Mouse (Mus musculus) heart, embryonic 11.5 days (tissue): ENCODE data around the gene Lcp1. TPM values are rescaled to one million over a fixed set of nuclear protein-coding genes. Genes with fewer than 3 reads are reported as not detected.

Experiments used
- ATAC-seq: fragments of 200-750 bp; cut with Nextera tagmentation; replicated peaks from 2 replicates; pipeline ENCODE4 v1.8.0; 2017; ENCODE audit warnings: moderate library complexity; ENCODE audit not compliant: insufficient number of reproducible peaks, low FRiP score, low TSS enrichment
- H3K27ac ChIP-seq: fragments of 300-500 bp; sonication (generic); 2 replicates; pipeline ENCODE4 v1.5.1; 2014; ENCODE audit warnings: mild to moderate bottlenecking, low read depth, low read length
- H3K27me3 ChIP-seq: fragments of 300-500 bp; sonication (generic); 2 replicates; pipeline ENCODE4 v1.6.1; 2014; ENCODE audit warnings: mild to moderate bottlenecking, low read length, mixed read lengths; ENCODE audit not compliant: control insufficient read depth, insufficient read depth
- H3K36me3 ChIP-seq: fragments of 300-500 bp; sonication (generic); 2 replicates; pipeline ENCODE4 v1.6.1; 2014; ENCODE audit warnings: mild to moderate bottlenecking, low read length, moderate library complexity, mixed read lengths; ENCODE audit not compliant: control insufficient read depth, insufficient read depth
- H3K4me1 ChIP-seq: fragments of 300-500 bp; sonication (generic); 2 replicates; pipeline ENCODE4 v1.6.1; 2014; ENCODE audit warnings: low read length; ENCODE audit not compliant: control insufficient read depth, insufficient read depth
- H3K4me2 ChIP-seq: fragments of 300-500 bp; sonication (generic); 2 replicates; pipeline ENCODE4 v1.6.1; 2014; ENCODE audit warnings: mild to moderate bottlenecking, moderate library complexity
- H3K4me3 ChIP-seq: fragments of 300-500 bp; sonication (generic); 2 replicates; pipeline ENCODE4 v1.5.1; 2014; ENCODE audit warnings: low read depth, low read length
- H3K9ac ChIP-seq: fragments of 300-500 bp; sonication (generic); 2 replicates; pipeline ENCODE4 v1.6.1; 2014; ENCODE audit warnings: mild to moderate bottlenecking, low read depth, low read length, moderate library complexity
- H3K9me3 ChIP-seq: fragments of 300-500 bp; sonication (generic); replicated peaks from 2 replicates; pipeline ENCODE4 v1.6.1; 2016; ENCODE audit warnings: low read length; ENCODE audit not compliant: control insufficient read depth
- WGBS: fragments of 180-500 bp; shearing (Covaris S2); extraction: QIAGEN DNeasy Blood & Tissue Kit; methylation state at CpG from one replicate; pipeline ENCODE4 v1.1.7; 2014; ENCODE audit not compliant: insufficient replicate concordance; 5-methylcytosine and 5-hydroxymethylcytosine counted together
- polyA plus RNA-seq: library from polyadenylated mRNA; unstranded; fragments of >200 nt; fragmentation: Nextera tagmentation; extraction: Ambion mirVana; gene quantifications from 2 replicates; pipeline ENCODE4 v1.2.1, GENCODE M21; 2014

Gene Lcp1
- polyA plus RNA-seq, 1 experiment from 2014 or later: 33.0 TPM

DNA sequence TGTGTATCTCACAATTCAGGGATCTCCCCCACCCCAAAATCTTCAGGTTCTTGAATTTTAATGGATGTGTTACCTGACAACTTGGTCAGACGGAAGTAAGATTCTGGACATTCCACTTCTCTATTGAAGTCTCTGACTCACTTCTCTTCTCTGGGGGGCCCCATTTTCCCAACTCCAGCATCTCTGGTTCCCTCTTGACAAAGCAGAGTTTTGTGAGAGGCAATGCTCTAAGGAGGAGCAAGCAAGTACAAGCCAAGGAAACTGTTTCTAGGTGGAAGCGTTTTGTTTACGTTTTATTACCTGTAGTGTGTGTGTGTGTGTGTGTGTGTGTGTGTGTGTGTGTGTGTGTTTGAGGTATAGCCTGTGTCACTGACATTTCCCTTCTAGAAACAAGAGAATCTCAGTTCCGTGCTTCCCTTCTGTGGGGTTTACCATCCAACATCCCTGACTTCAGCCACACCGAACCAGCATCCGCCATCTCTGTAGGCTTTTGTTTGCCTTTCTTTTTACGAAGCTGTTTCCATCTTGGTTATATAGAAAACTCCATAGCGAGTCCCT, 56.0 kb downstream of the Lcp1 start:
- 90% methylated on average over 8 of the region's 8 CpGs for WGBS

DNA sequence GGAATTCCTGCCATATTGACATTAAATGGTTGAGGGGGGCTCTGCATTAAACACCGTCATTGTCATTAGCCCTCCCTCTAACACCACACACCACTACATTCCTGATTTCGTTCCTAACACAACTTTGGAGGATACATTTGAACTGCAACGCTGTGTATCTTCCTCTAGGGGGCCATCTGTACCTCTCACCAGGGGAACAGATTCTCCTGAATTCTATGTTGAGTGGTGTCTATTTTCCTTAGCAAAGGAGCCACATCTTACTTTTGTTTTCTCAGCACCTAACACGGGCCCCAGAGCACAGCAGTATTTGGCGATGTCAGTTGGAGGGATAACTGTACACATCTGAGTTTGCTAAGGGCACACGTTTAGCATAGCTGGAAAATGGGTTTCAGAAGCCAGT, 57.6 kb downstream of the Lcp1 start:
- no peak overlapping the region for H3K9ac ChIP-seq
- H3K36me3 ChIP-seq: no peaks in the 10 kb centered on the region
- no peak for ATAC-seq
- no peaks in the 10 kb centered on the region for H3K9me3 ChIP-seq
- H3K4me1 ChIP-seq: peaks cover 4% of the 10 kb centered on the region; the same call in 1 of the 2 replicates
- H3K27me3 ChIP-seq: no peaks in the 10 kb centered on the region
- 59% methylated on average over 6 of the region's 6 CpGs for WGBS
- H3K4me2 ChIP-seq: no peak overlapping the region
- H3K27ac ChIP-seq: no peak overlapping the region
- H3K4me3 ChIP-seq: no peak overlapping the region

More for the DNA sequence above, 56.0 kb downstream of the Lcp1 start:
- Histone ChIP-seq H3K4me1 (peaks cover 4% of the 10 kb centered on the region; the same call in 1 of the 2 replicates), H3K9me3 (no peaks in the 10 kb centered on the region), H3K4me3 (no peak overlapping the region), H3K27me3 (no peaks in the 10 kb centered on the region), H3K27ac (no peak overlapping the region), H3K36me3 (no peaks in the 10 kb centered on the region), H3K4me2 (no peak overlapping the region), H3K9ac (no peak overlapping the region)
- no peak for ATAC-seq

DNA sequence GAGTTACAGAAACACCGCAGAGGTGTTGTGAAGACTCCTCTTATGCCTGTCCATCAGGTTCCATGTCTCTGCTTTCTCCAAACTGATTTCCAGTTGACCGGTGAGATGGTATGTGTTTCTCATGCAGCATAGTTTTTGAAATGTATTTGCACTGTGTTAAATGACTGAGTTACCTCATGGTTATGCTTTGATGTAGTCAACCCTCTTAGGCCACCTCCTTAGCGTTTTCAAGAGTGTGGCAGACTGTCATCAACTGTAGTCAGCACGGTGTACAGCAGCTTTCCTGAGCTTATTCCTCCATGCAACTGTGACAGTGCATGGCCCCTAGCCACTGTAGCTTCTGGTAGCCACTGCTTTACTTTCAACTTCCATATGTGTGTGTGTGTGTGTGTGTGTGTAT, 58.1 kb downstream of the Lcp1 start:
- 71% methylated on average over 4 of the region's 4 CpGs for WGBS

DNA sequence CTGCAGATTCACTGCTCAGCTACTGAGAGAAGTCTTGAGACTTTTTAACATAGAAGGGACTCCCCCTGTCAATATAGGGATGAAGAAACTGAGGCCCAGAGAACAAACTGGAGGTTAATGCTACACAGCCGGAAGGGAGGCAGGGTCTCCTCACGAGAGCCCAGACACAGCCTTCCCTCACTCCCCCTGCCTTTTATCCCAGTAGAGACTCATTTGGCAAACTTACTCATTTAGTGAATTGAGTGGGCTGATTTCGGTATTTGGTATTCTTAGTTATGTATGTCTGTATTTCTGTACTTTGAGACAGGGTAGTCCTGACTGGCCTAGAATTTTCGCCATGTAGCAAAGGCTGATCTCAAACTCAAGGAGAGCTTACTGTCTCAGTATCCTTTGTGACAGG, 59.8 kb downstream of the Lcp1 start:
- no peak overlapping the region for H3K4me3 ChIP-seq
- H3K27ac ChIP-seq: no peak overlapping the region
- peaks cover 7% of the 10 kb centered on the region for H3K4me1 ChIP-seq
- no peak overlapping the region for H3K9ac ChIP-seq
- H3K4me2 ChIP-seq: no peak overlapping the region
- H3K36me3 ChIP-seq: no peaks in the 10 kb centered on the region
- ATAC-seq: no peak
- no peaks in the 10 kb centered on the region for H3K9me3 ChIP-seq
- H3K27me3 ChIP-seq: no peaks in the 10 kb centered on the region
- 84% methylated on average over 4 of the region's 4 CpGs for WGBS

More for the DNA sequence above, 58.1 kb downstream of the Lcp1 start:
- H3K27ac ChIP-seq: no peak overlapping the region
- ATAC-seq: no peak
- no peaks in the 10 kb centered on the region for H3K27me3 ChIP-seq
- no peaks in the 10 kb centered on the region for H3K36me3 ChIP-seq
- no peaks in the 10 kb centered on the region for H3K9me3 ChIP-seq
- no peak overlapping the region for H3K4me2 ChIP-seq
- peaks cover 7% of the 10 kb centered on the region for H3K4me1 ChIP-seq
- H3K4me3 ChIP-seq: no peak overlapping the region
- no peak overlapping the region for H3K9ac ChIP-seq

DNA sequence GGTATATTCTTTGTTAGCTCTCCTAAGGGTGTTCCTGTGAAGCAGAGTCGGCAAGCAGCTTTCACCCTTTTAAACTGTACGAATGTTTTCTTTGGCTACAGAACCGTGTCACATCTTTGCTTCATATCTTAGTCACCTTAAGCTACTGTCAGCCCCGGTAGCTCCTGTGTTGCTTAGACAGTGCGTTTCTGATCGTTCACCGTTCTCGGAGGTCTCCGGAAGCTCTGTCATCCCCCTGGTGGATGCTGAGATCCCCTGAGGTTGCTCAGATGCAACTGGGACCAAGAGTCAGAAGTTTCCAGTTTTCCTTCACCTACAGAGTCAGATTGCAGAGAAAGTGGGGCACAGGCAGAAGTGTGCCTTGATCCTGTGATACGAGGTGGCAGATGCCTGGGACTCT, 61.5 kb downstream of the Lcp1 start:
- H3K4me1 ChIP-seq: peaks cover 3% of the 10 kb centered on the region; the same call in 1 of the 2 replicates
- ATAC-seq: no peak
- no peaks in the 10 kb centered on the region for H3K27me3 ChIP-seq
- WGBS: 74% methylated on average over 10 of the region's 10 CpGs
- no peaks in the 10 kb centered on the region for H3K9me3 ChIP-seq
- no peak overlapping the region for H3K4me2 ChIP-seq
- H3K36me3 ChIP-seq: no peaks in the 10 kb centered on the region
- no peak overlapping the region for H3K9ac ChIP-seq
- no peak overlapping the region for H3K4me3 ChIP-seq
- no peak overlapping the region for H3K27ac ChIP-seq

DNA sequence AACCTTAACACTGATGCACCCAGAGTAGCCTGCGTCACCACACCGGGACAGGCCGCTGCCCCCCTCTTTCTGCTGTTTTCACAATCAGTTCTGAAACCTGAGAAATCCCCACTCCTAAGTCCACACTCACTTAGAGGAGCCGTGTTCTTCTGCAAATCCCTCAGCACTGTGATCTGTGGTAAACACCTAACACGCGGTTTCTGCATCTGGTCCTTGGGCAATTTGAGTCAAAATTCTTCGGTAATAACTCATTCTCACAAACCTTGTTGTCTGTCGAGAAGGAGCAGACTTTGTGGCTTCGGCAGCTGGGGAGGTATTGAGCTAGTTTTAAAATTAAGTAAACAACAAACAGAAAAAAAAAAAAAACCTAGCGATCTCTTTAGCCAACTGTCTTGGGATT, 62.0 kb downstream of the Lcp1 start:
- WGBS: 77% methylated on average over 10 of the region's 10 CpGs
- Histone ChIP-seq H3K4me3 (no peak overlapping the region), H3K27me3 (no peaks in the 10 kb centered on the region), H3K9ac (no peak overlapping the region), H3K36me3 (no peaks in the 10 kb centered on the region), H3K9me3 (no peaks in the 10 kb centered on the region), H3K4me1 (peaks cover 3% of the 10 kb centered on the region; the same call in 1 of the 2 replicates), H3K4me2 (no peak overlapping the region), H3K27ac (no peak overlapping the region)
- ATAC-seq: no peak

GRCm38 (mm10) chr14:75195530-75195929, 64.6 kb downstream of the Lcp1 start:
- Histone ChIP-seq H3K4me2 (no peak overlapping the region), H3K4me1 (peaks cover 3% of the 10 kb centered on the region; the same call in 1 of the 2 replicates), H3K36me3 (no peaks in the 10 kb centered on the region), H3K9ac (no peak overlapping the region), H3K9me3 (no peaks in the 10 kb centered on the region), H3K27ac (no peak overlapping the region), H3K27me3 (no peaks in the 10 kb centered on the region), H3K4me3 (no peak overlapping the region)
- no peak for ATAC-seq
- 89% methylated on average over 5 of the region's 5 CpGs for WGBS

DNA sequence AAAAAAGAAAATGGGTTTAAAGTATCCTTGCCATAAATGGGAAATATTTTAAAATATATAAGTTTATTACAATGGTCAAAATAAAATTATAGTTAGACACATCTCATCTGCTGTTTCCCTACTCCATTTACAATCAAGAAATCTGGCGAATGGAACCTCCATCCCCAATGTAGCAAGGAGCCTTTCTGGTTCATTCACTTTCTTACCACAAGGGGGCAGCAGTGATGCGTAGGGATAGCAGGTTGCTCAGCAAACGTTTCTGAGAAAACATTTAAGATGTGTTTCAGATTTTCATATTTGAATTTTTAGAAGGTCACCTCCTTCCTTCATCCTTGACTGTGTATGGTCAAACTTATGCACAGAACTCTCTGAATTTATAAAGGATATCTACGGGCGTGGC, 66.1 kb downstream of the Lcp1 start:
- ATAC-seq: no peak
- no peak overlapping the region for H3K27ac ChIP-seq
- no peaks in the 10 kb centered on the region for H3K27me3 ChIP-seq
- no peak overlapping the region for H3K9ac ChIP-seq
- H3K4me2 ChIP-seq: no peak overlapping the region
- 44% methylated on average over 5 of the region's 5 CpGs for WGBS
- H3K4me3 ChIP-seq: no peak overlapping the region
- H3K9me3 ChIP-seq: no peaks in the 10 kb centered on the region
- peaks cover 3% of the 10 kb centered on the region; the same call in 1 of the 2 replicates for H3K4me1 ChIP-seq
- no peaks in the 10 kb centered on the region for H3K36me3 ChIP-seq

- H3K9me3 ChIP-seq: no peaks in the 10 kb centered on the region
- 17% methylated on average over 7 of the region's 7 CpGs for WGBS
- no peaks in the 10 kb centered on the region for H3K36me3 ChIP-seq
- no peak overlapping the region for H3K4me2 ChIP-seq
- peaks cover 3% of the 10 kb centered on the region; the same call in 1 of the 2 replicates for H3K4me1 ChIP-seq
- H3K27ac ChIP-seq: no peak overlapping the region
- no peak overlapping the region for H3K4me3 ChIP-seq
- no peak; the same call in 1 of the 2 replicates for ATAC-seq
- no peak overlapping the region for H3K9ac ChIP-seq
- H3K27me3 ChIP-seq: no peaks in the 10 kb centered on the region
Observed at GRCm38 (mm10) chr14:75197660-75198059, 66.8 kb downstream of the Lcp1 start.
